Mouse (Mus musculus) embryonic fibroblast, embryonic 13.5 days (primary cell): ENCODE measurements around the gene Kirrel3.

Source experiments
- CTCF ChIP-seq: IDR thresholded peaks from 2 replicates; pipeline ENCODE4 v1.5.1; 2011; ENCODE audit warnings: mild to moderate bottlenecking, control low read depth, low read length, moderate library complexity, borderline replicate concordance; ENCODE audit not compliant: insufficient read depth
- POLR2A ChIP-seq: IDR thresholded peaks from 2 replicates; pipeline ENCODE4 v1.6.1; 2011; ENCODE audit warnings: low read depth, mild to moderate bottlenecking, control low read depth, low read length, moderate library complexity

DNA sequence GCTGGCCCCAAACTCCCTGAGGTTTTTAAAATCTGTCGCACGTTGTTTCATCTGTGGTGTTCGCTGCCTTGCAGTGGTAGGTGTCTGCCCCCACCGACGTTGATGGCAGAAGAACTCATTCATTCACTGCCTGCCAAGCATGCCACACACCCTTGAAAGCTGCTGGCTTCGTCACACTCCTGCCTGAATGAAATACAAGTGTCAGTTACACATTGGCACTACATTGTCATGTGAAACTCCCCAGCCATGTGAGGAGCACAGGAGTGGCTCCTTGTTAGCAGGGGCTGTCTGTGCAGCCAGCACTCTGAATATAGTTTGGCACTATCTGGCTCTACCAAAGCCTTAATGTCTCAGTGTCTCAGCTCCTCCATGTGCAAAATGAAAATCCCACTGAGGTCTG, 246.8 kb downstream of the Kirrel3 start:
- TF ChIP-seq CTCF, result no peak
- no peak for TF ChIP-seq POLR2A
